ENCODE assay signal across 23 mouse cellular contexts in the genomic region with DNA sequence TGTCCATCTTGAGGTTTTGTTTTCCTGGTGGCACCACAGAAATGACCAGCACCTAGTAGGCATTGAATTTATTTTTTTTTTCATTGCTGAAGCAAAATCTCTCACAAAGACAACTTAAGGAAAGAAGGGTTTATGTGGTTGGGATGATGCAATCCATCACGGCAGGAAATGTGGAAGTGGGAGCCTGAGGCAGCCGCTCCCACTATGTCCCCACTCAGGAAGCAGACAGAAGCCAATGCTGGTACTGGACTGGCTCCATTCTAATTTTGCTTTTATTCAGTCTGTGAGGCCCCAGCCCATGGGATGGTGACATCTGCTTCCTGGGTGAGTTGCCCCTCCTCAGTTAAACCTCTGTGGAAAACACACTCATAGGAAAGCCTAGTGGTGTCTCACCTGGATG. TPM values are rescaled to one million over a fixed set of nuclear protein-coding genes. Genes with fewer than 3 reads are reported as not detected.
"Had no signal": no experiment of that assay in that cellular context is flagged by ENCODE, and none has a peak within 500 bp of the region (broad histone marks: within the 10 kb centered on the region; RNA-seq: fewer than 3 reads in every experiment).

No protein-coding gene starts in this region.

- H3K4me3 ChIP-seq: liver, embryonic 13.5 days; liver, embryonic 15.5 days; megakaryocyte, embryonic 14.5 days; midbrain, embryonic 13.5 days; midbrain, embryonic 15.5 days; neural tube, embryonic 12.5 days had no signal

- H3K27me3 ChIP-seq: liver, embryonic 13.5 days; liver, embryonic 15.5 days; megakaryocyte, embryonic 14.5 days; midbrain, embryonic 13.5 days; midbrain, embryonic 15.5 days; neural tube, embryonic 12.5 days had no signal

- H3K9me3 ChIP-seq: liver, embryonic 13.5 days; liver, embryonic 15.5 days; megakaryocyte, embryonic 14.5 days; midbrain, embryonic 13.5 days; midbrain, embryonic 15.5 days; neural tube, embryonic 12.5 days had no signal

- DNase-seq: liver, embryonic 13.5 days; liver, postnatal 0 days; lung, embryonic 14.5 days; lung, postnatal 10 days; retina, postnatal 1 day; right cerebral cortex, adult 18-20 months; right cerebral cortex, postnatal 25 days; right cerebral cortex, postnatal 4 days; spleen, adult 18-20 months; thymus, adult 18-20 months; thymus, postnatal 14 days; thymus, postnatal 36 days had no signal

- H3K4me2 ChIP-seq: liver, embryonic 13.5 days; liver, embryonic 15.5 days; lung, embryonic 14.5 days; midbrain, embryonic 11.5 days; midbrain, embryonic 13.5 days; midbrain, embryonic 15.5 days; neural tube, embryonic 12.5 days had no signal

- ATAC-seq: liver, postnatal 0 days; midbrain, embryonic 13.5 days; midbrain, embryonic 15.5 days had no signal

- H3K4me1 ChIP-seq: liver, embryonic 13.5 days; liver, embryonic 15.5 days; megakaryocyte, embryonic 14.5 days; midbrain, embryonic 13.5 days; midbrain, embryonic 15.5 days; neural tube, embryonic 12.5 days had no signal

- H3K27ac ChIP-seq: liver, embryonic 13.5 days; liver, embryonic 15.5 days; macrophage; midbrain, embryonic 13.5 days; midbrain, embryonic 15.5 days; neural tube, embryonic 12.5 days had no signal

- H3K9ac ChIP-seq: liver, embryonic 13.5 days; liver, embryonic 15.5 days; liver, postnatal 0 days; lung, embryonic 14.5 days; midbrain, embryonic 13.5 days; midbrain, embryonic 15.5 days; neural tube, embryonic 12.5 days had no signal

- H3K36me3 ChIP-seq: liver, embryonic 13.5 days; liver, embryonic 15.5 days; midbrain, embryonic 13.5 days; midbrain, embryonic 15.5 days; neural tube, embryonic 12.5 days had no signal

RNA-seq across cellular contexts. Expression of a gene that starts 30.0 kb away (rescaled TPM):
- total RNA-seq: midbrain, postnatal 0 days; neutrophil, adult 5-6 weeks had no signal
- polyA plus RNA-seq: midbrain, embryonic 11.5 days; midbrain, embryonic 13.5 days; midbrain, embryonic 15.5 days; neural tube, embryonic 14.5 days; stomach, embryonic 14.5 days had no signal
